Mouse (Mus musculus) C2C12 (cell line): ENCODE results near the gene Mrs2. TPM values are rescaled to one million over a fixed set of nuclear protein-coding genes. Genes with fewer than 3 reads are reported as not detected.
A peak's percentile ranks its signal among the peaks of the same experiment; 100 is the strongest.

Source experiments
- H3K27me3 ChIP-seq: one replicate; pipeline ENCODE4 v1.6.1; 2011; ENCODE audit not compliant: control insufficient read depth, insufficient read depth, insufficient read length
- H3K36me3 ChIP-seq: one replicate; pipeline ENCODE4 v1.6.1; 2011; ENCODE audit not compliant: control insufficient read depth, insufficient read depth
- H3K4me3 ChIP-seq: one replicate; pipeline ENCODE4 v1.5.1; 2011; ENCODE audit warnings: mild to moderate bottlenecking, control low read depth; ENCODE audit not compliant: poor library complexity, insufficient read depth, severe bottlenecking
- H3K79me2 ChIP-seq: one replicate; pipeline ENCODE4 v1.6.1; 2011; ENCODE audit not compliant: control insufficient read depth, insufficient read depth
- H3K79me3 ChIP-seq: one replicate; pipeline ENCODE4 v1.6.1; 2011; ENCODE audit warnings: low read depth, control low read depth
- H3ac ChIP-seq: one replicate; pipeline ENCODE3; 2011; ENCODE audit warnings: low read depth; ENCODE audit not compliant: control insufficient read depth, insufficient read length
- CEBPB ChIP-seq: IDR thresholded peaks from one replicate; pipeline ENCODE4 v1.6.1; 2011; ENCODE audit warnings: low read depth, mild to moderate bottlenecking, control low read depth, moderate library complexity
- CTCF ChIP-seq: IDR thresholded peaks from one replicate; pipeline ENCODE4 v1.5.1; 2011; ENCODE audit not compliant: control insufficient read depth, insufficient read depth, insufficient read length
- FOSL1 ChIP-seq: IDR thresholded peaks from one replicate; pipeline ENCODE4 v1.8.0; 2011; ENCODE audit warnings: mild to moderate bottlenecking, low read length; ENCODE audit not compliant: poor library complexity, insufficient read depth, severe bottlenecking
- MAX ChIP-seq: IDR thresholded peaks from one replicate; pipeline ENCODE4 v1.6.1; 2011; ENCODE audit warnings: mild to moderate bottlenecking, control low read depth
- MYOD1 ChIP-seq: IDR thresholded peaks from one replicate; pipeline ENCODE4 v1.6.1; 2011; ENCODE audit warnings: low read depth; ENCODE audit not compliant: control insufficient read depth, insufficient read length
- MYOG ChIP-seq: IDR thresholded peaks from one replicate; pipeline ENCODE4 v1.6.1; 2011; ENCODE audit not compliant: control insufficient read depth, insufficient read length; ENCODE audit errors: extremely low read depth
- USF1 ChIP-seq: IDR thresholded peaks from one replicate; pipeline ENCODE4 v1.6.1; 2011; ENCODE audit warnings: low read depth, mild to moderate bottlenecking, control low read depth, moderate library complexity
- polyA plus RNA-seq: library from polyadenylated mRNA; unstranded; fragments of >200 nt; fragmentation: generic; extraction: Trizol; gene quantifications from one replicate; pipeline ENCODE4 v1.2.1, GENCODE M21; 2012; ENCODE audit warnings: missing spikeins

The Mrs2 gene
- polyA plus RNA-seq, 1 experiment: 9.5 TPM

DNA sequence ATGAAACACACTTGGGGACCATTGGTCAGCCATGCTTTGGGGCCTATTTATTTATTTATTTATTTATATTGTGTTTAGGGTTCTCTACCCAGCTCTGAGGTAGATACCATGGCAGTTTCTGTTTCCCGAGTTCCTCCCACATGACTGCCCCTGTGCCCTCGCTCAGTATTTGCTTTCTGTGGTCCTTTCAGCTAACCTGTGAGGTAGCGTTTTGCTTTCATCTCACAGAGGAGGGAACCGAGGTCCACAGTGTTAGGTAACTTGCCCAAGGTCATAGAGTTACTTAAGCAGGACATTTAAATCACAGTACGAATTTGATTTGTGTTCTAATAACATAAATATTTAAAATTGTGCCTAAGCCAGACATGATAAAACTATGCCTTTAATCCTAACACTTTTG lies 73.0 kb downstream of the Mrs2 start:
- H3K79me2 ChIP-seq: no peaks in the 10 kb centered on the region
- H3ac ChIP-seq: no peak overlapping the region
- no peak overlapping the region for H3K4me3 ChIP-seq
- no peaks in the 10 kb centered on the region for H3K79me3 ChIP-seq
- TF ChIP-seq MYOD1 (no peak), CTCF (no peak), CEBPB (no peak), FOSL1 (no peak), MAX (no peak), USF1 (no peak), MYOG (no peak)
- no peaks in the 10 kb centered on the region for H3K36me3 ChIP-seq
- H3K27me3 ChIP-seq: no peaks in the 10 kb centered on the region

- Histone ChIP-seq H3K79me2 (no peaks in the 10 kb centered on the region), H3K4me3 (no peak overlapping the region), H3K36me3 (no peaks in the 10 kb centered on the region), H3ac (no peak overlapping the region), H3K79me3 (no peaks in the 10 kb centered on the region), H3K27me3 (no peaks in the 10 kb centered on the region)
- TF ChIP-seq MYOG (no peak), MAX (no peak), MYOD1 (no peak), USF1 (no peak), FOSL1 (no peak), CTCF (no peak), CEBPB (no peak)
Measured at GRCm38 (mm10) chr13:24945567-24945966, 74.6 kb downstream of the Mrs2 start.

DNA sequence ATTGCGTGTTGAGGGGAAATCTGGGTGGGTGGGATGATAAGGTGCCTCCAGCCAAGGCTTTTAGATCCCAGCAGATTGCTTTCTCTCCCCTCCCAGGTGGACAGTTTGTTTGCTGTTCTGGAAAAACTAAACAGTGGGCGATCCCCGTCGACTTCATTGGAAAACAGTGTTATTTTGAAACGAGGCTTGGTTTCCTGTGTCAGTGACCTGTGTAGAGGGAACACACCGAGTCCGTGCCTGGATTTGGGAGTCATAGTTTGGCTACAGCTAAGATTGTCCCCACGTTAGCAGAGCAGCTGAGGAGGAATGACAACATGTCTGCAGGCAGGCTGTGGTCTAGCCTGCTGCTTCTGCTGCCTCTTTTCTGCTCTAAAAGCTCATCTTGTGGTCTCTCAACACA lies 76.9 kb downstream of the Mrs2 start:
- TF ChIP-seq MAX (no peak), USF1 (no peak), FOSL1 (no peak), CTCF (no peak), MYOG (no peak), CEBPB (no peak), MYOD1 (no peak)
- no peaks in the 10 kb centered on the region for H3K79me3 ChIP-seq
- H3ac ChIP-seq: no peak overlapping the region
- no peaks in the 10 kb centered on the region for H3K27me3 ChIP-seq
- H3K79me2 ChIP-seq: no peaks in the 10 kb centered on the region
- no peaks in the 10 kb centered on the region for H3K36me3 ChIP-seq
- no peak overlapping the region for H3K4me3 ChIP-seq

DNA sequence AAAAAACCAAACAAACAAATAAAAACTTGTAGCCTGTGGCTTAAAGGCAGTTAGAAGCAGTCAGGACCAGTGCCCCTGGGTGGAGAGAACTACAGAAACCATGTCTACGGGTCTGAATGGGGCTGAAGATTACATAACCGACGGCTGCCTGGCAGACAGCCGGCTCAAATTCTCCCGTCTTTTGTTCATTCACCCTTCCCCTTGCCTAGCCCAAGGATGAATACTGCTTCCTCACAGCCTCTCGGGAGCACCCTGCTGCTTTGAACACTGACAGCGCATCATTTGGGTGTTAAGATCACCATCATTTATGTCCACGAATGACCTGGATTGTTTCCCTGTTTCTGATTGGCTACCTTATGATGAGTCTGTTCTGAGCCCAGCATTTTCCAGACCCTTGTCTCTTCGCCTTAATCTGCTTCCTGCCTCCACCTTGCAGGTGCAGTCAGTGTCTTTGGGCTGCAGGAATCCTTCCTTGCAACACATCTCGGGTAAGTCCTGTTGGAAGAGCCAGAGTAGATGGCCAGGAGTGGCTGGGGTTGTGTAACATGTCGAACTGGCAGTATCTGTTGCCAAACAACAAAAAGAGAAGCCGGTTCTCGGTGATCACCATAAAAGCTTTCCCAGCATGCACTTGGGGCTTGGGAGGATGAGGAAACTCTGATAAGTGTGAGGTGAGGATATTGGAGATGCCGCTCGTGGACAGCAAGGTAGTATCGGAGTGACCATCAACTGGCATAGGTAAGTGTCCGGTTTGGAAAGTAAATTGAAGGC lies 77.5 kb downstream of the Mrs2 start, which contains the start of gene Gpld1:
Gene Gpld1 (plus strand): TSS at position 641 of the 771 bp plus-strand sequence.
- no peaks in the 10 kb centered on the region for H3K27me3 ChIP-seq
- H3K79me3 ChIP-seq: no peaks in the 10 kb centered on the region
- no peak within 1 kb of the TSS for H3K4me3 ChIP-seq
- H3ac ChIP-seq: no peak within 1 kb of the TSS
- H3K36me3 ChIP-seq: no peaks in the 10 kb centered on the region
- TF ChIP-seq USF1 (no peak), MYOD1 (no peak), MYOG (no peak), MAX (no peak), CEBPB (no peak), CTCF (no peak), FOSL1 (no peak)
- H3K79me2 ChIP-seq: no peaks in the 10 kb centered on the region

- no peak for TF ChIP-seq MYOD1
- no peak for TF ChIP-seq MAX
- no peak for TF ChIP-seq FOSL1
- no peak for TF ChIP-seq USF1
- TF ChIP-seq MYOG: no peak
- TF ChIP-seq CTCF: no peak
- TF ChIP-seq CEBPB: no peak
- no peak overlapping the region for H3ac ChIP-seq
- H3K27me3 ChIP-seq: no peaks in the 10 kb centered on the region
- no peaks in the 10 kb centered on the region for H3K36me3 ChIP-seq
- no peaks in the 10 kb centered on the region for H3K79me2 ChIP-seq
- H3K4me3 ChIP-seq: no peak overlapping the region
- no peaks in the 10 kb centered on the region for H3K79me3 ChIP-seq
Measured at GRCm38 (mm10) chr13:24939472-24939871, 80.7 kb downstream of the Mrs2 start.

- Histone ChIP-seq H3ac (no peak overlapping the region), H3K79me2 (no peaks in the 10 kb centered on the region), H3K79me3 (no peaks in the 10 kb centered on the region), H3K4me3 (no peak overlapping the region), H3K36me3 (no peaks in the 10 kb centered on the region), H3K27me3 (no peaks in the 10 kb centered on the region)
- peak; percentile 31 for TF ChIP-seq CTCF
- TF ChIP-seq CEBPB: no peak
Measured at GRCm38 (mm10) chr13:24938683-24939082, 81.5 kb downstream of the Mrs2 start.
